Comparison of ENCODE assay signal across 23 mouse cellular contexts in genomic region chr16:95218783-95219182, GRCm38 (mm10). TPM values are rescaled to one million over a fixed set of nuclear protein-coding genes. Genes with fewer than 3 reads are reported as not detected.
DNase-seq lines count a peak whose midpoint lies in the region; ATAC-seq and TF ChIP-seq lines count a peak whose summit lies in the region.
"Had no signal": no experiment of that assay in that cellular context is flagged by ENCODE, and none has a peak within 500 bp of the region (broad histone marks: within the 10 kb centered on the region; RNA-seq: fewer than 3 reads in every experiment).

No protein-coding gene starts in this region.

- H3K4me3 ChIP-seq in thymus, adult 2 months (ENCODE audit: control insufficient read depth, insufficient read depth, low read length): no peak overlapping the region
- H3K4me3 ChIP-seq: embryonic facial prominence, embryonic 10.5 days; erythroblast, embryonic 14.5 days; forebrain, embryonic 10.5 days; heart, embryonic 10.5 days; hindbrain, embryonic 13.5 days had no signal

- ATAC-seq in inflammation-experienced regulatory T-cells, adult 6 months: peak; percentile 41
- ATAC-seq: forebrain, embryonic 14.5 days; hindbrain, postnatal 0 days had no signal

- no peaks in the 10 kb centered on the region for H3K36me3 ChIP-seq in thymus, adult 2 months (ENCODE audit: control insufficient read depth, insufficient read depth, low read length)
- H3K36me3 ChIP-seq: embryonic facial prominence, embryonic 10.5 days; forebrain, embryonic 10.5 days; heart, embryonic 10.5 days; hindbrain, embryonic 13.5 days had no signal

- H3K27ac ChIP-seq in thymus, adult 2 months (ENCODE audit: control insufficient read depth, insufficient read depth, low read length): no peak overlapping the region
- H3K27ac ChIP-seq: embryonic facial prominence, embryonic 10.5 days; forebrain, embryonic 10.5 days; heart, embryonic 10.5 days; hindbrain, embryonic 13.5 days; hindbrain, postnatal 0 days had no signal

- TF ChIP-seq CTCF in thymus, adult 2 months (IDR thresholded peaks at IDR 0.05; ENCODE audit: borderline replicate concordance, control insufficient read depth, extremely low read depth, insufficient read depth, low read length, poor library complexity): no peak

- peak; percentile 6 for DNase-seq in thymus, adult 2 months
- no peak for DNase-seq in thymus, postnatal 0 days (ENCODE audit: low spot score)
- peak; percentile 34 for DNase-seq in T-cell, adult 2 months (ENCODE audit: low spot score)
- DNase-seq in thymus, postnatal 36 days: peak; percentile 18 to 39
- no peak for DNase-seq in cerebellum, postnatal 25 days
- DNase-seq in spleen, adult 18-20 months: no peak
- no peak for DNase-seq in frontal cortex, postnatal 10 days (ENCODE audit: low spot score in 2 of 2)
- DNase-seq: adrenal gland, postnatal 10 days; B cell, adult 2 months; cerebellum, adult 11 months; cerebellum, adult 8-10 months; cerebellum, postnatal 14 days; gastrocnemius, postnatal 36 days; heart, adult 18-20 months; heart, postnatal 10 days had no signal

- WGBS in thymus, adult 2 months: 20% methylated on average over 5 of the region's 5 CpGs

- H3K27me3 ChIP-seq in thymus, adult 2 months (ENCODE audit: control insufficient read depth, insufficient read depth, low read length): no peaks in the 10 kb centered on the region
- H3K27me3 ChIP-seq: hindbrain, embryonic 13.5 days had no signal

- TF ChIP-seq POLR2A in thymus, adult 2 months (IDR thresholded peaks at IDR 0.05; ENCODE audit: control insufficient read depth, extremely low read depth, insufficient read depth, low read length, poor library complexity): no peak

- no peaks in the 10 kb centered on the region; the same call in 1 of the 2 replicates for H3K4me1 ChIP-seq in thymus, adult 2 months (replicated peaks; ENCODE audit: control insufficient read depth, insufficient read depth, low read length)

RNA-seq across cellular contexts. Expression of gene Kcnj15, which starts 38.6 kb away (rescaled TPM):
- 7.3 and 12.5 TPM in 2 replicates for polyA plus RNA-seq in thymus, adult 2 months (2012; rRNA removed)
- 4.3 and 4.9 TPM in 2 replicates for polyA plus RNA-seq in thymus, postnatal 0 days (2015; fragmentation: Nextera tagmentation; extraction: Ambion mirVana)
- polyA plus RNA-seq in inflammation-experienced regulatory T-cells, adult 6 months (2017; shearing (Covaris generic)): under 1 TPM; 0.19 to 0.86 (median 0.36) TPM

Comparison
In these comparisons a context has a peak if more than half of its experiments do, and no peak if none do; other contexts are left out.
1. DNase-seq: peak in thymus, adult 2 months (single experiment), T-cell, adult 2 months (single experiment) and thymus, postnatal 36 days (2 of 2); none in thymus, postnatal 0 days (single experiment), cerebellum, postnatal 25 days (0 of 2), spleen, adult 18-20 months (0 of 2) and frontal cortex, postnatal 10 days (0 of 2).